Mouse (Mus musculus): ENCODE measurements around the gene Eef1a2. TPM values are rescaled to one million over a fixed set of nuclear protein-coding genes. Genes with fewer than 3 reads are reported as not detected.

Eef1a2 gene
- polyA plus RNA-seq, 1 experiment from 2014 or later: 6.7 TPM

- Histone ChIP-seq H3K36me3 (no peaks in the 10 kb centered on the region), H3K27ac (peak overlapping the region; percentile 87), H3K27me3 (no peaks in the 10 kb centered on the region), H3K4me2 (no peak overlapping the region), H3K9ac (no peak overlapping the region), H3K4me1 (replicated peaks) (peaks cover 92% of the 10 kb centered on the region), H3K9me3 (no peaks in the 10 kb centered on the region), H3K4me3 (no peak overlapping the region)
- ATAC-seq (ENCODE audit: low FRiP score): 0 out of 2 replicates have a peak, but pooled peaks have one; percentile 39
These were observed 34.2 kb downstream of the Eef1a2 start for GRCm38 (mm10) chr2:181122642-181123041.

GRCm38 (mm10) chr2:181120922-181121449, 35.8 kb downstream of the Eef1a2 start:
- Histone ChIP-seq H3K9ac (peak overlapping the region; percentile 40; the same call in 1 of the 2 replicates), H3K4me2 (no peak overlapping the region), H3K36me3 (no peaks in the 10 kb centered on the region), H3K4me1 (replicated peaks) (peaks cover 93% of the 10 kb centered on the region), H3K9me3 (no peaks in the 10 kb centered on the region), H3K27ac (peak overlapping the region; percentile 87), H3K27me3 (no peaks in the 10 kb centered on the region), H3K4me3 (no peak overlapping the region)
- 0 out of 2 replicates have a peak, but pooled peaks have one; percentile 49 for ATAC-seq (ENCODE audit: low FRiP score)
- 58% methylated on average over 4 of the region's 4 CpGs for WGBS

GRCm38 (mm10) chr2:181119952-181120351, 36.9 kb downstream of the Eef1a2 start:
- Histone ChIP-seq H3K4me2 (no peak overlapping the region), H3K9me3 (no peaks in the 10 kb centered on the region), H3K27ac (peak overlapping the region; percentile 87), H3K9ac (no peak overlapping the region), H3K4me1 (replicated peaks) (peaks cover 94% of the 10 kb centered on the region), H3K4me3 (no peak overlapping the region), H3K27me3 (no peaks in the 10 kb centered on the region), H3K36me3 (no peaks in the 10 kb centered on the region)
- ATAC-seq (ENCODE audit: low FRiP score): no peak
- WGBS: 30% methylated on average over 10 of the region's 10 CpGs

- Histone ChIP-seq H3K27ac (peak overlapping the region; percentile 40), H3K4me1 (replicated peaks) (peaks cover 81% of the 10 kb centered on the region)
These were observed 40.4 kb downstream of the Eef1a2 start for GRCm38 (mm10) chr2:181116436-181116835.

GRCm38 (mm10) chr2:181115367-181115766, 41.4 kb downstream of the Eef1a2 start:
- whole genome bisulfite sequencing: 78% methylated on average over 3 of the region's 3 CpGs
- H3K4me3 ChIP-seq: no peak overlapping the region
- H3K9me3 ChIP-seq: no peaks in the 10 kb centered on the region
- no peak for ATAC-seq (ENCODE audit: low FRiP score)
- no peak overlapping the region; the same call in 1 of the 2 replicates for H3K27ac ChIP-seq
- no peak overlapping the region for H3K4me2 ChIP-seq
- H3K9ac ChIP-seq: no peak overlapping the region
- H3K27me3 ChIP-seq: no peaks in the 10 kb centered on the region
- peaks cover 76% of the 10 kb centered on the region for H3K4me1 ChIP-seq (replicated peaks)
- H3K36me3 ChIP-seq: peaks cover 30% of the 10 kb centered on the region

More at GRCm38 (mm10) chr2:181116436-181116835, 40.4 kb downstream of the Eef1a2 start:
- H3K4me2 ChIP-seq: no peak overlapping the region
- H3K36me3 ChIP-seq: peaks cover 21% of the 10 kb centered on the region
- H3K9me3 ChIP-seq: no peaks in the 10 kb centered on the region
- H3K9ac ChIP-seq: no peak overlapping the region
- no peaks in the 10 kb centered on the region for H3K27me3 ChIP-seq
- ATAC-seq (ENCODE audit: low FRiP score): no peak
- whole genome bisulfite sequencing: 78% methylated on average over 5 of the region's 5 CpGs
- no peak overlapping the region for H3K4me3 ChIP-seq

GRCm38 (mm10) chr2:181113762-181114361, 43.0 kb downstream of the Eef1a2 start:
- no peak overlapping the region for H3K4me2 ChIP-seq
- H3K27me3 ChIP-seq: no peaks in the 10 kb centered on the region
- peak; percentile 21; the same call in 1 of the 2 replicates for ATAC-seq (ENCODE audit: low FRiP score)
- H3K9ac ChIP-seq: no peak overlapping the region; the same call in 1 of the 2 replicates
- peaks cover 61% of the 10 kb centered on the region for H3K4me1 ChIP-seq (replicated peaks)
- WGBS: 39% methylated on average over 8 of the region's 8 CpGs
- H3K4me3 ChIP-seq: no peak overlapping the region
- H3K36me3 ChIP-seq: peaks cover 41% of the 10 kb centered on the region
- H3K27ac ChIP-seq: peak overlapping the region; percentile 14; the same call in 1 of the 2 replicates
- H3K9me3 ChIP-seq: no peaks in the 10 kb centered on the region

- Histone ChIP-seq H3K9ac (no peak overlapping the region), H3K27me3 (no peaks in the 10 kb centered on the region), H3K36me3 (peaks cover 52% of the 10 kb centered on the region), H3K9me3 (no peaks in the 10 kb centered on the region), H3K27ac (no peak overlapping the region), H3K4me2 (no peak overlapping the region), H3K4me3 (no peak overlapping the region), H3K4me1 (replicated peaks) (peaks cover 44% of the 10 kb centered on the region)
- 100% methylated on average over 1 of the region's 1 CpGs for WGBS
- no peak for ATAC-seq (ENCODE audit: low FRiP score)
These were observed 45.1 kb downstream of the Eef1a2 start for GRCm38 (mm10) chr2:181111665-181112064.

- H3K4me3 ChIP-seq: no peak overlapping the region
- H3K4me1 ChIP-seq (replicated peaks): peaks cover 18% of the 10 kb centered on the region
- H3K4me2 ChIP-seq: no peak overlapping the region
- no peak for ATAC-seq (ENCODE audit: low FRiP score)
- no peaks in the 10 kb centered on the region for H3K9me3 ChIP-seq
- WGBS: 62% methylated on average over 2 of the region's 2 CpGs
- H3K36me3 ChIP-seq: peaks cover 48% of the 10 kb centered on the region
- no peak overlapping the region for H3K27ac ChIP-seq
- H3K9ac ChIP-seq: no peak overlapping the region
- no peaks in the 10 kb centered on the region for H3K27me3 ChIP-seq
These were observed 52.7 kb downstream of the Eef1a2 start for GRCm38 (mm10) chr2:181104111-181104510.

- Histone ChIP-seq H3K27me3 (no peaks in the 10 kb centered on the region), H3K4me3 (no peak overlapping the region), H3K36me3 (peaks cover 49% of the 10 kb centered on the region), H3K4me2 (no peak overlapping the region), H3K9me3 (no peaks in the 10 kb centered on the region), H3K4me1 (replicated peaks) (peaks cover 18% of the 10 kb centered on the region), H3K27ac (peak overlapping the region; percentile 79), H3K9ac (peak overlapping the region; percentile 19; the same call in 1 of the 2 replicates)
- WGBS: 12% methylated on average over 2 of the region's 2 CpGs
- peak; percentile 72 for ATAC-seq (ENCODE audit: low FRiP score)
These were observed 54.7 kb downstream of the Eef1a2 start for GRCm38 (mm10) chr2:181102161-181102560.

GRCm38 (mm10) chr2:181101626-181102025, 55.2 kb downstream of the Eef1a2 start:
- H3K36me3 ChIP-seq: peaks cover 54% of the 10 kb centered on the region
- WGBS: 31% methylated on average over 1 of the region's 1 CpGs
- no peaks in the 10 kb centered on the region for H3K9me3 ChIP-seq
- no peak overlapping the region for H3K4me3 ChIP-seq
- peaks cover 18% of the 10 kb centered on the region for H3K4me1 ChIP-seq (replicated peaks)
- H3K4me2 ChIP-seq: no peak overlapping the region
- no peaks in the 10 kb centered on the region for H3K27me3 ChIP-seq
- peak overlapping the region; percentile 79 for H3K27ac ChIP-seq
- peak overlapping the region; percentile 19; the same call in 1 of the 2 replicates for H3K9ac ChIP-seq
- peak; percentile 23; the same call in 1 of the 2 replicates for ATAC-seq (ENCODE audit: low FRiP score)

GRCm38 (mm10) chr2:181100087-181100486, 56.7 kb downstream of the Eef1a2 start:
- ATAC-seq (ENCODE audit: low FRiP score): no peak
- Histone ChIP-seq H3K9ac (no peak overlapping the region), H3K4me2 (no peak overlapping the region), H3K4me1 (replicated peaks) (peaks cover 18% of the 10 kb centered on the region), H3K27me3 (no peaks in the 10 kb centered on the region), H3K27ac (no peak overlapping the region), H3K36me3 (peaks cover 60% of the 10 kb centered on the region), H3K4me3 (no peak overlapping the region), H3K9me3 (no peaks in the 10 kb centered on the region)
- WGBS: 94% methylated on average over 2 of the region's 2 CpGs

Data from hindbrain, embryonic 13.5 days (tissue).